Mouse (Mus musculus): ENCODE measurements at regions not wholly inside any gene's neighbourhood (a gene's known extent, or its start where the extent isn't known, plus 50 kb on each side); places are given as distances from the start of the nearest gene placed in this dataset.

DNA sequence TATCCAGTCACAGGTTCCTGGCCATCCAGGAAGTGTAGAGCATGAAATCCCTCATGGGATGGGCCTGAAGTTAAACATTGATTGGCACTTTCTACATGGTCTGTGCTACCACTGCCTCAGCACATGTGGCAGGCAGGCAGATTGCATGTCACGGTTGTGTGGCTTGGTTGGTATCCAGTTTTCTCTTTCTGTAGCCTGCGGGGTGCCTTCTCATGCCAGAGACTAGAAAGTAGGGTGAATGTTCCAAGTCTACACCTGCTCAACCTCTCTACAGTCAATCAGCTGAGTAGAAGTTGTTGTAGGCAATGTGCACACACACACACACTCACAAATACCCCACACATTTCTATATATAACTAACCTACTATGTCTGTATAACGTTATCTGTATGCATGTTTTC, 533.5 kb upstream of the Tmpo start:
- H3K4me1 ChIP-seq (ENCODE audit: control insufficient read depth, insufficient read depth) = no peaks in the 10 kb centered on the region
- no peak for DNase-seq (ENCODE audit: low spot score)
- H3K9ac ChIP-seq (replicated peaks; ENCODE audit: low read depth, low read length) = no peak overlapping the region
- TF ChIP-seq EP300 (IDR thresholded peaks at IDR 0.05; ENCODE audit: low read depth) (no peak), CTCF (IDR thresholded peaks at IDR 0.05; ENCODE audit: low read depth) (no peak)
- H3K36me3 ChIP-seq (replicated peaks; ENCODE audit: control insufficient read depth, insufficient read depth, low read length) = no peaks in the 10 kb centered on the region
- 72% methylated on average over 3 of the region's 3 CpGs for WGBS
- no peak overlapping the region for H3K4me3 ChIP-seq (ENCODE audit: low read depth, low read length)
- no peaks in the 10 kb centered on the region for H3K9me3 ChIP-seq (replicated peaks; ENCODE audit: control insufficient read depth, low read length)
- no peaks in the 10 kb centered on the region for H3K27me3 ChIP-seq (ENCODE audit: control insufficient read depth, insufficient read depth, low read length)
- ATAC-seq (ENCODE audit: insufficient read depth, low read depth) = no peak
- H3K27ac ChIP-seq (ENCODE audit: low read depth) = no peak overlapping the region
- no peak overlapping the region for H3K4me2 ChIP-seq (ENCODE audit: low read depth, low read length)

GRCm38 (mm10) chr10:91713529-91713928, 532.4 kb upstream of the Tmpo start:
- Histone ChIP-seq H3K9ac (replicated peaks; ENCODE audit: low read depth, low read length) (no peak overlapping the region), H3K9me3 (replicated peaks; ENCODE audit: control insufficient read depth, low read length) (no peaks in the 10 kb centered on the region), H3K4me1 (ENCODE audit: control insufficient read depth, insufficient read depth) (no peaks in the 10 kb centered on the region), H3K27me3 (ENCODE audit: control insufficient read depth, insufficient read depth, low read length) (no peaks in the 10 kb centered on the region), H3K36me3 (replicated peaks; ENCODE audit: control insufficient read depth, insufficient read depth, low read length) (no peaks in the 10 kb centered on the region), H3K27ac (ENCODE audit: low read depth) (no peak overlapping the region), H3K4me2 (ENCODE audit: low read depth, low read length) (no peak overlapping the region), H3K4me3 (ENCODE audit: low read depth, low read length) (no peak overlapping the region)
- TF ChIP-seq CTCF (IDR thresholded peaks at IDR 0.05; ENCODE audit: low read depth) (no peak), EP300 (IDR thresholded peaks at IDR 0.05; ENCODE audit: low read depth) (no peak)
- WGBS = 41% methylated on average over 7 of the region's 7 CpGs
- no peak for ATAC-seq (ENCODE audit: insufficient read depth, low read depth)
- DNase-seq (ENCODE audit: low spot score) = no peak

- WGBS = 83% methylated on average over 3 of the region's 3 CpGs
- H3K9me3 ChIP-seq (replicated peaks; ENCODE audit: control insufficient read depth, low read length) = no peaks in the 10 kb centered on the region
- no peaks in the 10 kb centered on the region for H3K36me3 ChIP-seq (replicated peaks; ENCODE audit: control insufficient read depth, insufficient read depth, low read length)
- no peak overlapping the region for H3K4me3 ChIP-seq (ENCODE audit: low read depth, low read length)
- no peak overlapping the region for H3K27ac ChIP-seq (ENCODE audit: low read depth)
- no peak overlapping the region for H3K4me2 ChIP-seq (ENCODE audit: low read depth, low read length)
- TF ChIP-seq EP300 (IDR thresholded peaks at IDR 0.05; ENCODE audit: low read depth) = no peak
- TF ChIP-seq CTCF (IDR thresholded peaks at IDR 0.05; ENCODE audit: low read depth) = no peak
- ATAC-seq (ENCODE audit: insufficient read depth, low read depth) (no peak), DNase-seq (ENCODE audit: low spot score) (no peak)
- no peaks in the 10 kb centered on the region for H3K4me1 ChIP-seq (ENCODE audit: control insufficient read depth, insufficient read depth)
- no peaks in the 10 kb centered on the region for H3K27me3 ChIP-seq (ENCODE audit: control insufficient read depth, insufficient read depth, low read length)
- no peak overlapping the region for H3K9ac ChIP-seq (replicated peaks; ENCODE audit: low read depth, low read length)
Measured at GRCm38 (mm10) chr10:91706816-91707215, 525.7 kb upstream of the Tmpo start.

GRCm38 (mm10) chr10:91704751-91705150, 523.6 kb upstream of the Tmpo start:
- H3K36me3 ChIP-seq (replicated peaks; ENCODE audit: control insufficient read depth, insufficient read depth, low read length) = no peaks in the 10 kb centered on the region
- H3K4me1 ChIP-seq (ENCODE audit: control insufficient read depth, insufficient read depth) = no peaks in the 10 kb centered on the region
- 44% methylated on average over 3 of the region's 3 CpGs for WGBS
- H3K9ac ChIP-seq (replicated peaks; ENCODE audit: low read depth, low read length) = no peak overlapping the region
- no peak for TF ChIP-seq EP300 (IDR thresholded peaks at IDR 0.05; ENCODE audit: low read depth)
- TF ChIP-seq CTCF (IDR thresholded peaks at IDR 0.05; ENCODE audit: low read depth) = no peak
- ATAC-seq (ENCODE audit: insufficient read depth, low read depth) (no peak), DNase-seq (ENCODE audit: low spot score) (no peak)
- no peaks in the 10 kb centered on the region for H3K27me3 ChIP-seq (ENCODE audit: control insufficient read depth, insufficient read depth, low read length)
- H3K27ac ChIP-seq (ENCODE audit: low read depth) = no peak overlapping the region
- no peak overlapping the region for H3K4me2 ChIP-seq (ENCODE audit: low read depth, low read length)
- H3K4me3 ChIP-seq (ENCODE audit: low read depth, low read length) = no peak overlapping the region
- no peaks in the 10 kb centered on the region for H3K9me3 ChIP-seq (replicated peaks; ENCODE audit: control insufficient read depth, low read length)

- ATAC-seq (ENCODE audit: insufficient read depth, low read depth) = no peak
- Histone ChIP-seq H3K36me3 (replicated peaks; ENCODE audit: control insufficient read depth, insufficient read depth, low read length) (no peaks in the 10 kb centered on the region), H3K4me3 (ENCODE audit: low read depth, low read length) (no peak overlapping the region), H3K9me3 (replicated peaks; ENCODE audit: control insufficient read depth, low read length) (no peaks in the 10 kb centered on the region), H3K27ac (ENCODE audit: low read depth) (no peak overlapping the region), H3K9ac (replicated peaks; ENCODE audit: low read depth, low read length) (no peak overlapping the region), H3K4me1 (ENCODE audit: control insufficient read depth, insufficient read depth) (no peaks in the 10 kb centered on the region), H3K4me2 (ENCODE audit: low read depth, low read length) (no peak overlapping the region), H3K27me3 (ENCODE audit: control insufficient read depth, insufficient read depth, low read length) (no peaks in the 10 kb centered on the region)
- DNase-seq (ENCODE audit: low spot score) = no peak
- no peak for TF ChIP-seq CTCF (IDR thresholded peaks at IDR 0.05; ENCODE audit: low read depth)
- no peak for TF ChIP-seq EP300 (IDR thresholded peaks at IDR 0.05; ENCODE audit: low read depth)
- 73% methylated on average over 3 of the region's 3 CpGs for WGBS
Measured at GRCm38 (mm10) chr10:91701822-91702221, 520.7 kb upstream of the Tmpo start.

GRCm38 (mm10) chr10:91686082-91686618, 505.0 kb upstream of the Tmpo start:
- Histone ChIP-seq H3K27ac (ENCODE audit: low read depth) (no peak overlapping the region), H3K4me2 (ENCODE audit: low read depth, low read length) (no peak overlapping the region), H3K36me3 (replicated peaks; ENCODE audit: control insufficient read depth, insufficient read depth, low read length) (no peaks in the 10 kb centered on the region), H3K9me3 (replicated peaks; ENCODE audit: control insufficient read depth, low read length) (no peaks in the 10 kb centered on the region), H3K9ac (replicated peaks; ENCODE audit: low read depth, low read length) (no peak overlapping the region), H3K4me3 (ENCODE audit: low read depth, low read length) (no peak overlapping the region), H3K4me1 (ENCODE audit: control insufficient read depth, insufficient read depth) (no peaks in the 10 kb centered on the region), H3K27me3 (ENCODE audit: control insufficient read depth, insufficient read depth, low read length) (no peaks in the 10 kb centered on the region)
- ATAC-seq (ENCODE audit: insufficient read depth, low read depth) (no peak), DNase-seq (ENCODE audit: low spot score) (no peak)
- whole genome bisulfite sequencing = 69% methylated on average over 8 of the region's 8 CpGs
- TF ChIP-seq EP300 (IDR thresholded peaks at IDR 0.05; ENCODE audit: low read depth) = no peak
- TF ChIP-seq CTCF (IDR thresholded peaks at IDR 0.05; ENCODE audit: low read depth) = no peak
